Mouse (Mus musculus): ENCODE measurements at regions not wholly inside any gene's neighbourhood (a gene's known extent, or its start where the extent isn't known, plus 50 kb on each side); places are given as distances from the start of the nearest gene placed in this dataset.

GRCm38 (mm10) chr12:93335520-93335919, 1486.6 kb upstream of the Sel1l start:
- TF ChIP-seq POLR2A (IDR thresholded peaks at IDR 0.05; ENCODE audit: low read depth, low read length) = no peak
- TF ChIP-seq CTCF (IDR thresholded peaks at IDR 0.05; ENCODE audit: borderline replicate concordance, insufficient read depth, low read length) = no peak

Data from embryonic fibroblast, embryonic 13.5 days (primary cell).